Mouse (Mus musculus) liver, embryonic 15.5 days (tissue): ENCODE measurements around the gene Zmat5. TPM values are rescaled to one million over a fixed set of nuclear protein-coding genes. Genes with fewer than 3 reads are reported as not detected.

Experiments
- ATAC-seq: fragments of 200-750 bp; cut with Nextera tagmentation; 2 replicates; pipeline ENCODE4 v1.8.0; 2017; ENCODE audit warnings: moderate number of reproducible peaks, mild to moderate bottlenecking, moderate library complexity; ENCODE audit not compliant: insufficient read depth
- H3K27ac ChIP-seq: fragments of 300-500 bp; sonication (generic); replicated peaks from 2 replicates; pipeline ENCODE4 v1.5.1; 2015; ENCODE audit warnings: mild to moderate bottlenecking, inconsistent platforms
- H3K27me3 ChIP-seq: fragments of 300-500 bp; sonication (generic); 2 replicates; pipeline ENCODE4 v1.6.1; 2015; ENCODE audit warnings: mild to moderate bottlenecking, inconsistent platforms
- H3K36me3 ChIP-seq: fragments of 300-500 bp; sonication (generic); replicated peaks from 2 replicates; pipeline ENCODE4 v1.6.1; 2015; ENCODE audit warnings: moderate library complexity, mild to moderate bottlenecking, inconsistent platforms
- H3K4me1 ChIP-seq: fragments of 300-500 bp; sonication (generic); replicated peaks from 2 replicates; pipeline ENCODE4 v1.6.1; 2015; ENCODE audit warnings: inconsistent platforms
- H3K4me2 ChIP-seq: fragments of 300-500 bp; sonication (generic); 2 replicates; pipeline ENCODE4 v1.6.1; 2015; ENCODE audit warnings: moderate library complexity, mild to moderate bottlenecking, inconsistent platforms
- H3K4me3 ChIP-seq: fragments of 300-500 bp; sonication (generic); replicated peaks from 2 replicates; pipeline ENCODE4 v1.5.1; 2015; ENCODE audit warnings: mild to moderate bottlenecking, inconsistent platforms
- H3K9ac ChIP-seq: fragments of 300-500 bp; sonication (generic); 2 replicates; pipeline ENCODE4 v1.6.1; 2015; ENCODE audit warnings: moderate library complexity, mild to moderate bottlenecking, inconsistent platforms
- H3K9me3 ChIP-seq: fragments of 300-500 bp; sonication (generic); replicated peaks from 2 replicates; pipeline ENCODE4 v1.6.1; 2016; ENCODE audit warnings: inconsistent platforms
- WGBS: fragments of 180-500 bp; shearing (Covaris S2); methylation state at CpG from one replicate; pipeline ENCODE4 v1.1.7; 2015; ENCODE audit warnings: mixed read lengths; ENCODE audit not compliant: insufficient replicate concordance; 5-methylcytosine and 5-hydroxymethylcytosine counted together
- polyA plus RNA-seq: library from polyadenylated mRNA; unstranded; fragments of >200 nt; fragmentation: Nextera tagmentation; extraction: Ambion mirVana; gene quantifications from 2 replicates; pipeline ENCODE4 v1.2.1, GENCODE M21; 2015

The Zmat5 gene
- polyA plus RNA-seq, 1 experiment from 2014 or later, result 22.5 TPM

- Histone ChIP-seq H3K4me2 (no peak overlapping the region), H3K27me3 (peaks cover 11% of the 10 kb centered on the region; the same call in 1 of the 2 replicates), H3K36me3 (no peaks in the 10 kb centered on the region), H3K9me3 (no peaks in the 10 kb centered on the region; the same call in 1 of the 2 replicates), H3K27ac (no peak overlapping the region), H3K4me1 (no peaks in the 10 kb centered on the region), H3K9ac (no peak overlapping the region), H3K4me3 (no peak overlapping the region)
- no peak for ATAC-seq
- 59% methylated on average over 9 of the region's 9 CpGs for WGBS
Measured at GRCm38 (mm10) chr11:4756460-4756859, 52.0 kb downstream of the Zmat5 start.

GRCm38 (mm10) chr11:4756984-4757788 is 52.7 kb downstream of the Zmat5 start:
- no peaks in the 10 kb centered on the region for H3K36me3 ChIP-seq
- H3K4me3 ChIP-seq, result no peak overlapping the region
- H3K9ac ChIP-seq, result no peak overlapping the region
- peaks cover 18% of the 10 kb centered on the region for H3K27me3 ChIP-seq
- no peaks in the 10 kb centered on the region; the same call in 1 of the 2 replicates for H3K9me3 ChIP-seq
- no peak overlapping the region for H3K27ac ChIP-seq
- H3K4me2 ChIP-seq, result no peak overlapping the region
- no peaks in the 10 kb centered on the region for H3K4me1 ChIP-seq
- WGBS, result 54% methylated on average over 11 of the region's 11 CpGs
- ATAC-seq, result no peak

GRCm38 (mm10) chr11:4757789-4758158 is 53.3 kb downstream of the Zmat5 start:
- peaks cover 23% of the 10 kb centered on the region for H3K27me3 ChIP-seq
- H3K4me2 ChIP-seq, result no peak overlapping the region
- H3K4me1 ChIP-seq, result no peaks in the 10 kb centered on the region
- H3K4me3 ChIP-seq, result no peak overlapping the region
- WGBS, result 31% methylated on average over 4 of the region's 4 CpGs
- no peaks in the 10 kb centered on the region for H3K36me3 ChIP-seq
- H3K9me3 ChIP-seq, result no peaks in the 10 kb centered on the region; the same call in 1 of the 2 replicates
- H3K9ac ChIP-seq, result no peak overlapping the region
- ATAC-seq, result no peak
- no peak overlapping the region for H3K27ac ChIP-seq

GRCm38 (mm10) chr11:4760438-4760837 is 56.0 kb downstream of the Zmat5 start:
- Histone ChIP-seq H3K27ac (no peak overlapping the region), H3K4me3 (no peak overlapping the region), H3K9ac (no peak overlapping the region), H3K4me2 (no peak overlapping the region), H3K9me3 (no peaks in the 10 kb centered on the region), H3K36me3 (no peaks in the 10 kb centered on the region), H3K27me3 (peaks cover 29% of the 10 kb centered on the region), H3K4me1 (no peaks in the 10 kb centered on the region)
- no peak for ATAC-seq
- 24% methylated on average over 4 of the region's 4 CpGs for WGBS

GRCm38 (mm10) chr11:4761991-4762390 is 57.5 kb downstream of the Zmat5 start:
- Histone ChIP-seq H3K27me3 (peaks cover 29% of the 10 kb centered on the region), H3K4me3 (no peak overlapping the region), H3K36me3 (no peaks in the 10 kb centered on the region), H3K4me2 (no peak overlapping the region), H3K9ac (no peak overlapping the region), H3K4me1 (no peaks in the 10 kb centered on the region), H3K27ac (no peak overlapping the region), H3K9me3 (no peaks in the 10 kb centered on the region)
- ATAC-seq, result no peak
- 24% methylated on average over 6 of the region's 6 CpGs for WGBS

GRCm38 (mm10) chr11:4762511-4762910 is 58.0 kb downstream of the Zmat5 start:
- peaks cover 29% of the 10 kb centered on the region for H3K27me3 ChIP-seq
- 17% methylated on average over 2 of the region's 2 CpGs for WGBS

GRCm38 (mm10) chr11:4763631-4764030 is 59.2 kb downstream of the Zmat5 start:
- 19% methylated on average over 5 of the region's 5 CpGs for WGBS
- H3K9me3 ChIP-seq, result no peaks in the 10 kb centered on the region
- H3K27me3 ChIP-seq, result peaks cover 29% of the 10 kb centered on the region
- no peak for ATAC-seq
- no peak overlapping the region for H3K27ac ChIP-seq
- H3K4me3 ChIP-seq, result no peak overlapping the region
- no peak overlapping the region for H3K9ac ChIP-seq
- H3K36me3 ChIP-seq, result no peaks in the 10 kb centered on the region
- no peak overlapping the region for H3K4me2 ChIP-seq
- H3K4me1 ChIP-seq, result no peaks in the 10 kb centered on the region

More at GRCm38 (mm10) chr11:4762511-4762910, 58.0 kb downstream of the Zmat5 start:
- Histone ChIP-seq H3K36me3 (no peaks in the 10 kb centered on the region), H3K9me3 (no peaks in the 10 kb centered on the region), H3K4me2 (no peak overlapping the region), H3K4me3 (no peak overlapping the region), H3K27ac (no peak overlapping the region), H3K4me1 (no peaks in the 10 kb centered on the region), H3K9ac (no peak overlapping the region)
- no peak for ATAC-seq

GRCm38 (mm10) chr11:4764476-4764875 is 60.0 kb downstream of the Zmat5 start:
- H3K9ac ChIP-seq, result no peak overlapping the region
- 53% methylated on average over 5 of the region's 5 CpGs for WGBS
- H3K4me1 ChIP-seq, result no peaks in the 10 kb centered on the region
- H3K27me3 ChIP-seq, result peaks cover 29% of the 10 kb centered on the region
- H3K27ac ChIP-seq, result no peak overlapping the region
- no peak overlapping the region for H3K4me3 ChIP-seq
- ATAC-seq, result no peak
- no peaks in the 10 kb centered on the region for H3K36me3 ChIP-seq
- no peak overlapping the region for H3K4me2 ChIP-seq
- no peaks in the 10 kb centered on the region for H3K9me3 ChIP-seq

GRCm38 (mm10) chr11:4768399-4768798 is 63.9 kb downstream of the Zmat5 start:
- no peak for ATAC-seq
- Histone ChIP-seq H3K9me3 (no peaks in the 10 kb centered on the region), H3K4me2 (no peak overlapping the region), H3K27me3 (peaks cover 4% of the 10 kb centered on the region), H3K4me1 (no peaks in the 10 kb centered on the region), H3K4me3 (no peak overlapping the region), H3K9ac (no peak overlapping the region), H3K27ac (no peak overlapping the region), H3K36me3 (peaks cover 5% of the 10 kb centered on the region; the same call in 1 of the 2 replicates)
- 71% methylated on average over 4 of the region's 4 CpGs for WGBS

- Histone ChIP-seq H3K27me3 (no peaks in the 10 kb centered on the region), H3K9me3 (no peaks in the 10 kb centered on the region), H3K4me2 (no peak overlapping the region), H3K4me1 (no peaks in the 10 kb centered on the region), H3K27ac (no peak overlapping the region), H3K4me3 (no peak overlapping the region), H3K36me3 (peaks cover 5% of the 10 kb centered on the region; the same call in 1 of the 2 replicates), H3K9ac (no peak overlapping the region)
- 69% methylated on average over 7 of the region's 7 CpGs for WGBS
- no peak for ATAC-seq
Measured at GRCm38 (mm10) chr11:4769293-4769692, 64.8 kb downstream of the Zmat5 start.

GRCm38 (mm10) chr11:4769881-4770280 is 65.4 kb downstream of the Zmat5 start:
- peaks cover 5% of the 10 kb centered on the region; the same call in 1 of the 2 replicates for H3K36me3 ChIP-seq
- ATAC-seq, result no peak
- H3K4me1 ChIP-seq, result no peaks in the 10 kb centered on the region
- 85% methylated on average over 6 of the region's 6 CpGs for WGBS
- no peak overlapping the region for H3K9ac ChIP-seq
- H3K4me3 ChIP-seq, result no peak overlapping the region
- no peaks in the 10 kb centered on the region for H3K9me3 ChIP-seq
- H3K4me2 ChIP-seq, result no peak overlapping the region
- H3K27me3 ChIP-seq, result no peaks in the 10 kb centered on the region
- no peak overlapping the region for H3K27ac ChIP-seq
